Mouse (Mus musculus) thymus, adult 18-20 months (tissue): Measurements from ENCODE around the gene Bod1.

Experiments used
- DNase-seq, 2 experiments: peaks; one replicate each; pipeline ENCODE4 v3.0.0; 2022; ENCODE audit warnings: mixed read lengths in 2 of 2

Bod1 gene

DNA sequence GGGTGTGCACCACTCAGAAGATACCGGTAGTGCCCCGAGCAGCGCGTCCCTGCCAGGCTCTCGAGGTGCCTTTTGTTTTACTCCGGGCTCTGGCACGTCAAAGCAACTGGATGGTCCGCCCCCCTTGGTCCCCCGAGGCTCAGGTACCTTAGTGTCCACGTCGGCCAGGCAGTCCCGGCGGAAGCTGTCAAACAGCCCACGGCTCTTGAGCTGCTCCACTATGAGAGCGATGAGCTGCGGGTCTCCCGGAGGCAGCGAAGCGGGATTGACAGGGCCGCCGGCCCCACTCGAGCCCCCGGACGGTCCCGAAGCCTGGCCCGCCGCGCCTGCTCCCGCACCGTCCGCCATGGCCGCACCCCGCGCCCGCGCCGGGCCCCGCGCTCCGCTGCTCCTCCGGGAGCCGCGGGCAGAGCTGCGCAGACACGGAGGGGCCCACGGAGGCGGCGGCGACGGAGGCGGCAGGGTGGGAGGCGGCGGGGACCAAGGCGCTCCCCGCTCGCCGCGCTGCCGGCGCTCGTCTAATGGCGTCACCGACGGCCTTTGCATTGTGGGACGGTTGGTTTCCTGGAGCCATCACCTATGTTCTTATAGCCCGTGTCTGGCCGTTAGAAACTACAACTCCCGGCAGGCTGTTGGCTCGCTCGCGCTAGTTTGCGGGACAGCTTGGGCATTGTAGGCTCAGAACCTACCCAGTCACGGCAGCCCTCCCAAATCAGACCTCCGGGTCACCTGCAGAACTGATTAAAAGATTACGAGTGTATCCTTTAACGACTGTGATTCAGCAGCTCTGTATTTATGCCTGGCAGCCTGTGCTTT, at the start of gene Bod1:
Gene Bod1, minus strand, starts transcription at position 532 of the 816 bp plus-strand sequence.
- DNase-seq: peak; percentile 86 to 91

DNA sequence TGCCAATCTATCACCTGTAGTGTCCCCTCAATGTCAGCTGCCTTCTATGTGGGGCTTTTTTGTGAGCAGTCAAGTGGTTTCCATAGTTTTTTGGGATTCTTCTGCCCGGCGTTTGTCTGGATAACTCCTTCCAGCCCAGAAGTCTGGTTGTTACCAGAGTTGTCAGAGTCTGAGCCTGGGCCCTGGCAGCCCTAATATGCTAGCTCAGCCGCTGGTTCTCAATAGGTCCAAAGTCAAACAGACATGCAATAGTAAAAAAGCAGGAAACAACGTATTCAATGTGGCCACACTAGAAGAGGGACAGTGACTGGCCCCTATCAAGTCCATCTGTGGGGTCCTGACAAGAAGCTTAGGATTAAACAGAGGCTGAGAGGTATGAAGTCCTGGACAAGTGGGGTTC, 47.4 kb upstream of the Bod1 start:
- no peak for DNase-seq

DNA sequence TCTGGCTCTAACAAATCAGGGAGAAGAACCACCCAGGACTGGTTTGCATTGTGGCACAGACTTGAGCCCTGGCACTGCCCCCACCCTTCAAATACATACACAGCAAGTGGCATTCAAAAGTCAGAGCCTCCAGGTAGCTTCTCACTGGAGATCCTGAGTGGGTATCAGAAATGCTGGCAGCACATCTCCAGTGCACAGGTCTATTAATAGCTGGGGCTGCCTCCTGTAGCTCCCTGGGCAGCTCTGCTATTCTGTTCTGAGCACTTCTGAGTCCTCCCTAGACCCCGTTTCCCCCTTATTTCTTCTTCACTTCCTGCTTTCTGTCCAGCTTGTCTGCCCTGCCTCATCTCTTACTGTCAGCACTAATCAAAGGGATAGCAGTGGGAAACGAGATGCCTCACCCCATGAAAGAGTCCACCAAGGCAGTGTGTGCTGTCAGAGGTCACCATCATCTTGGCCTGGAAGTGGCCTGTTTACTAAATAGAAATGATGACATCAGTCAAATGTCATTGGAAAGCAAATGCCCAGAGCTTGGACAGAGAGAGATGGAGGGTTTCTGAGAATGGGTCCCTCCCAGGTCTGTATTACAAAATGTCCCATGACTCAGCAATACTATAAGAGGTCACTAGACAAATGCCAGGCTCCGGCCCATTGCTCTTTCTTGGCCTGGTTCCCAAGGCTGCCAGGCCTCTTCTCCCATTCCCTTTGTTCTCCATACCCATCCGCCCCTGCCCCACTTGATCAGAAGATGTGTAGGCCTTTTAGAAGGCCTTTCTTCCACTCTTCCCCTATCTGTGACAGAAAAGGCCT, 46.4 kb upstream of the Bod1 start:
- no peak for DNase-seq

DNA sequence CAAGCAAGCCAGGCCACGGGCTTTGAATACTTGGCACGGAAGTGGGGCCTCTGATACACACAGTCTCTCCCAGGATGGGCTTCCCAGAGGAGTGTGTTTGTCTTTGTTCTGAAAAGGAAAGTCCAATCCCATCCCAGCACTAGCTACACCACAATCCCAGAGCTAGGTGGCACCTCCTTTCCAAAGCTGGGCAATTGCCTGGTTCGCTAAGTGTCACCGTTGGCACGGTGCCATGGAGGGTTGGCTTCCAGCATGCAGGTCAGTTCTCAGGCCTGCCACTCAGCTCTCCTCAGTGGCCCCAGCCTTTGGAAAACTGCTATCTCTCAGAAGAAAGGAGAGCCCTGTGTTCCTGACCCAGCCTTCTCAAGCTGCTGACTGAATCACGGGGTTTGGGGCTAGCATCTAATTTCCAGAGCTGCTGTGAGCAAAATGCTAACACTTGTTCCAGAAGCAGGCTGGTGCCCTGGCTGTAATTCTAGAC, 42.0 kb upstream of the Bod1 start:
- no peak for DNase-seq

DNA sequence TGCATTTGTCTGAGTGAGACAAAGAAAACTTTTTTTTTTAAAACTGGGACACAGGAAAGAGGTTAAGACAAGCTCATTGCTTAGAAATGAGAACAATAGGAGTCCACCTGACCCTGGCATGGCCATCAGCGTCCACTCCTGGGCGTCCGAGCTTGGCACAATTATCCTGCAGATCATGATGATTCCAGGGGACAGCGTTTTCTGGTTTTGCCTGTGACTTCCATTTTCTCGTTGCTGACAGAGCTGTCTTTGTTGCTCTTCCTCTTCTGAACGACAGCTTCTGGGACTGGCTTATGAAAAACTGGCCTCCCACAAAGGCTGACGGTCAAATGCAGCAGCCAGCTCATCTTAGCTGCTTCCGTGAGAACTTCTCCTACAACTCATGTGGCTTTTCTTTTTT, 41.4 kb upstream of the Bod1 start:
- no peak for DNase-seq

DNA sequence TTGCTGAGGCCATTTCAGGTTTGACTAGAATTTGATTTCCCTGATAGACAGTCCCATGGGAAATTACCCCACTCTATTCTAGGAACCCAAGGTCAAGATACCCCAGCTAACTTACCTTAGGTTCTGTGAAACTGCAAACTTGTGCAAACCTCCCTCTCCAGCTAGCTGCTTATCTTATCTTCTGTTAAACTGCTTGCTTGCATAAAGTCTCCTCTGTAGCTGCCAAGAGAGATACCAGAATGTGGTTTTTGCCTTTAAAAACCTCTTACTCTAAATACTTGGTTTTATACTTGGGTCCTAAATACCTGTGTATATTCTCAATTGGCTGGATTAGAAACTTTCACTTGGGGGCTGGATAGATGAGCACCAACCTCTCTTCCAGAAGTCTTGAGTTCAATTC, 36.1 kb upstream of the Bod1 start:
- no peak for DNase-seq

DNA sequence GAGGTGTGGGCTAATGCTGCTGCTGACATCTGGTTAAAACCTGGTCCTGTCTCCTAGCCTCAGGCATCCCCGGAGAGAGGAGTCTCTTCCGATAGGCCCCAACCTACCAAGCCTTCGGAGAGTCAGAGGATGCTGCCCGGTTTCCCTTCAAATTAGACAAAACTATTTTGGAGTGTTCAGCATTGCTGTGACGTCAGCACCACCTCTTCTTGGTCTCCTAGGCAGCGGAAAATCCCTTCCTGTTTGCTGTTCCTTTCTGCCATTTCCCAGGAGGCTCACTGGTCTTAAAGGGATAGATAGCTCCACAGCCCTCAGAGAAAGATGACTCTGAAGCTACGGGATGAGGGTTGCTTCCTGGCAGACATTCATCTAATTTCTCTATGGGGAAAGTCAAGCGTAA, 31.5 kb upstream of the Bod1 start:
- DNase-seq: no peak

DNA sequence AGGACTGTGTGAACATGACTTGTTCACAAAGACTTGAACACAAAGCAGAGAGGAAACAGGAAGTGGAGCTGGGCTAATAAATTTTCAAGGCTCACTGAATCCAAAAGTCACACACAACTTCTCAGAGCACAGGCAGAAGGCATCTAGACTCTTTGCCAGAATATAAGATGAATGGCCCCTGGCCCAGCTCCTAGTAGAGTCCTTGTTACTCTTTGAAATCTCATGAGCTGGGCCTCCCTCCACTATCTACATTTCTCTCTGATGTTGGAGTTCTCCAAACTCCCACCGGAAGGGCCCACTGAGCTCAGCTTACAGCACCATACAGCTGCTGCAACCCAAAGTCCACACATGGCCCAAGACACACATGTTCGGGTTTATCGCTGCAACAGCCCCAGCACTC, 30.2 kb upstream of the Bod1 start:
- DNase-seq: no peak

DNA sequence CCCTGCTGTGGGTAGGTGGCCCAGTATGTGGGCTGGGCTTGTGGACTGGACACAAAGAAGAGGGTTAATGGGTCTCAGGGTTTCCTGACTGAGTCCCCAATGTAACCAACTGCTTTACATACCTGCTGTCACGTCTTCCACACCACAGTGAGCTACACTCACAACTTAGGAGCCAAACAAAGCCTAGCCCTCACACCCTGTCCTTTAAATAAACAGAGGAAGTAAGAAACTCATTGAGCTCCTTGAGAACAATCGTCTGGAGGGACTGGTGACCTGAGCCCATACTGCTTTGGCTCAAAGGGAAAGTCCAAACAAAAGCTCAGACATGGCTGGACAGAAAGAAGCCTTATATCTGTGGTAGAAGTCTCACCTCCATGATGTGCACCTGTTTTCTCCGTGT, 27.8 kb upstream of the Bod1 start:
- DNase-seq: no peak

DNA sequence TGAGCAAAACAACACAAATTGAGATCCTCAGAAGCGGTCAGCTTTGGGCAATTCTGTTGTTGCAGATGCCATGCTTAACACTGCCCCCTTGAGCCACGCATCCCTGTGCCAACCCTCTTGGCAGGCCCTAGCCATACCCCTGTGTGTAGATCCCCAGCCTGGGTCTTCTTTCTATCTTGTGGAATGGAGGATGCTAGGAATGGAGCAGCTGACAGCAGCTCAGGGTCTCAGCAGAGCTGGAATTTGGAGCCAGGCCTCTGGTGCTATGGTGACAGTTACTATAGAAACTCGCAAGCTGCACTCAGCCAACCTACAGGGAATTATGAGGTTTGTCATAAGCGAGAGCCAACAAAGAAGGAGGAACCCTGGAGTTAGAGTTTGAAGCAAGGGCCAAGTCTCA, 23.1 kb upstream of the Bod1 start:
- DNase-seq: no peak

DNA sequence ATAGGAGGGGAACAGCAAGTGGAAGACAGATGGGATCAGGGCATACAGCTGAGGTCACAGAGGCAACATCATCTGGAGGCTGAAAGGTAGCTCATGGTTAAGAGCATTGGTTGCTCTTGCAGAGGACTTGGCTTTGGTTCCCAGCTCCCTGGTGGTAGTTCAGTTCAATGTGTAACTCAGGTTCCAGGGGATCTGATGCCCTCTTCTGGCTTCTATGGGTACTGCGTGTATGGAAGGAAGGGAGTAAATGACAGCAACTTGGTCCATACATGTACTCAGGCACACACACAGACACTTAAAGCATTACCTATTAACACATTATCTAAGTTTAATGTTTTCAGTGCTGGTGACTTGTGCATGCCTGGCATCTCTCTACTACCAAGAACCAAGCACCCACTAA, 22.4 kb upstream of the Bod1 start:
- no peak for DNase-seq

DNA sequence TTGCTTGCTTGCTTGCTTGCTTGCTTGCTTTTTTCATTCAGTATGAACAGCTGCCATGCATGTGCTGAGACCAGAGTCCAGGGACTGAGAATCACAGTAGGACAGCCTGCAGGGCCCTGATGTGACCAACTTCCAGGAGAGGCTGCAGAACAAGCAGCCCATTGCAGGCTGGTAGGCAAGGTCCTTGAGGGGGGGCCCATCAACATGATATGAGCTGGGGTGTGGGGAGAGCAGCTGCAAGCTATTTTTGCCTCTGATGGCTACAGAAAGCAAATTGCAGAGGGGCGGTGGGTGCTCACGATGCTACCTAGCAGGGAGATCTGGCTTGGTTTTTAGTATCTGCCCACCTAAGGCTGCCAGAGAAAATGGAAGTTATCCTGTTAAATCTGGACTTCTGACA, 21.6 kb upstream of the Bod1 start:
- DNase-seq: no peak

DNA sequence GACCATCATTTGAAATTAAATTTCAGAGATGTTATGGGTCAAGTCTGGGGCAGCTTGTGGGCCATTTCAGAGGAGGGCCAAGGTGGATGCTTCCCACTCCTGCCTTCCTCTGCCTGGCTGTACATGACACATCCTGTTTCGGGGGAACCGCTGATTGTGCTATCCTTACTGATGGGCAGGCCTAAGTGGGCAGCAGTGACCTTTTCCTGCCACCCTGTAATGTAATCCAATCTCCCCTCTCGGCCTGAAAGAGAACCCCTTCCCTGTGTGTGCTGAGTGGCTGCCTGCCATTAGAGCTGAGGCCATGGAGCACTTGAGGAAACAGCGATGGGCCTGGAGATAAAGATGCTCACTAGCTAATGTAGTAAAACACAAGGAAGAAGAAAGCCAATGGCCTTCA, 17.3 kb upstream of the Bod1 start:
- no peak for DNase-seq

DNA sequence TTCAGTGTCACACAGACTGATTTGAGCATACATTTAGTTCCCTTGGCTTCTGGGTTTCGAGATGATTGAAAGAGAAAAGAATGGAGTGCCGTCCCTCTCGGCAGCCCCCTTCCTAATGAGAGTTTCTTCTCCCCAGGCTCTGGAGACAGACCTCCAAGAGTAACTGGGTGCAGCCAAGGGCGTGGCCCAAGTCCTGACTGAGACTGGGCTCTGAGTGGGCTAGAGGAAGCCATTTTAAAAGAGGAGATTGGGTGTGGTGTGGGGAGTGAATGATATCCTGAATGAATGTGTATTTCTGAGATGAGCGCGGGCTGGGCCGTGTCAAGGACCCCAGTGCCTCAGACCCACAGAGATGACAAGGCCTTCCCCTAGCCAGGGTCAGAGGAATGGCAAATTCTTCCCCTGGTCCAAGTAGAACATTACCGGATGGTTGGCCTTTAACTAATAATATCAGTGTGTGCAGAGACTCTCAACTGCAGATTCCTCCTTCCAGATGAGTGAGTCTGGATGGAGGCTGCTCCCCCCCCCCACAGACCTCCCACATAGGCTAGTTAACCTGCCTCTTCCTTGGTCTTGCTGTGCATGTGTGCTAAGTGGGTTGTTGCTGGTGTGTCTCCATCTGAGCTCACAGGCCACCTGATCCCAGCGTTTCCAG, 13.4 kb upstream of the Bod1 start:
- DNase-seq: no peak

DNA sequence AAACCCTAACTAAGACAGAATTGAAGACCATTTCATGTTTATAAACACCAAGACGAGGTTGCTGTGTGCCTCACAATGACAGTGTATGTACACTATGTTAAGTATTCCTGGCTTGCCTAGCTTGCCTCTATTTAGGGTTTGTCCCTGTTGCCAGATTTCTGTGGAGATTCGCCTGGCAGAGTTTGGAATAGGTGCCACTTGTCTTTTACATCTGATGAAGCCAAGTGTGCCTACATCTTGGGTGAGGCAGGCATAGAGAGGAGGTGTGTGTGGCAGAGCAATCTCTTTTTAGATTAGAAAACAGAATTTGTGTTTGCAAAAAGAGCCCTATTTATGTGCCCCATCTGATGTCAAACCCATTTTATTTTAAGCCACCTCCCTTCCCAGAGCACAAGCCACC, 12.4 kb upstream of the Bod1 start:
- no peak for DNase-seq

DNA sequence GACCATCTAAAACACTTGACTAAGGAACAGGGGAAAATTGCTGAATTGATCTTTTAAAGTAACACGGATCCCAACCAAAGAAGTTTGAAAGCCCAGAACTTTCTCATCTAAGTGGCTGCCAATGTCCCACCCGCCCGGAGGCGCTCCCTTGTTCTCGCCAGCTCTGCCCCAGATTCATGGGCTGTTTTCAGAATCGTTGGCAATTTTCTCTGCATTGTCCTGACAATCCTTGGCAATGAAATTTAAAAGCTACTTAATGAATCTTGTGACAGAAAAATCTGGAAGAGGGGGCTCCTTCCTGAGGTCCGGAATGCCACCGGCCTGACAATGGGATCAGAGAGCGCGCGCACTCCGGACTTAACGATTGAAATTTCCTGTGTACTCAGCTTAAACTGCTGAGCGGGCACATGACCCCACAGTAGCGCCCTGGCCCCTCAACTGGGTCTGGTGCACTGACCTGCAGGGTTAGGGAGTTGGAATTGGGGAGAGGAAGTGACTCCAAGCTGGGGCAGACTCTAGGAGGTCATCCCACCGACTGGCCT, 8.2 kb upstream of the Bod1 start:
- DNase-seq: no peak

DNA sequence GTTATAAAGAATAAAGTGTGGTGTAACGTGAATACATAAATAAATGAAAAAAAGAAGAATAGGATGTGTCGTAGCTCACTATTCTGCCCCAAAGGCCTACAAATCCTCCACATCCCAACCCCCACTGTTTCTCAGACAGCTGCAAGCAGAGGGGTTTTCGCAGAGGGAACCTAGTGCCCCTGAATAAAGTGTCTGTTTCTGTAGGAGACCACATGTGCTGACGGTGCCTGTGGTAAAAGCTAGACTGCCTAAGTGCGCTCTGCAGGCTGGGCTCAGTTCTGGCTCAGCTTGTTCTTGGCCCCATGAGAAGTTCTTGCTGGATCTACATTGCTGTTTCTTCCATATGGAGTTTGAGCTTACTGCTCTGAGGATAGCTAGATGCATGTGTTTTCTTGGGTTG, 5.6 kb upstream of the Bod1 start:
- no peak for DNase-seq

DNA sequence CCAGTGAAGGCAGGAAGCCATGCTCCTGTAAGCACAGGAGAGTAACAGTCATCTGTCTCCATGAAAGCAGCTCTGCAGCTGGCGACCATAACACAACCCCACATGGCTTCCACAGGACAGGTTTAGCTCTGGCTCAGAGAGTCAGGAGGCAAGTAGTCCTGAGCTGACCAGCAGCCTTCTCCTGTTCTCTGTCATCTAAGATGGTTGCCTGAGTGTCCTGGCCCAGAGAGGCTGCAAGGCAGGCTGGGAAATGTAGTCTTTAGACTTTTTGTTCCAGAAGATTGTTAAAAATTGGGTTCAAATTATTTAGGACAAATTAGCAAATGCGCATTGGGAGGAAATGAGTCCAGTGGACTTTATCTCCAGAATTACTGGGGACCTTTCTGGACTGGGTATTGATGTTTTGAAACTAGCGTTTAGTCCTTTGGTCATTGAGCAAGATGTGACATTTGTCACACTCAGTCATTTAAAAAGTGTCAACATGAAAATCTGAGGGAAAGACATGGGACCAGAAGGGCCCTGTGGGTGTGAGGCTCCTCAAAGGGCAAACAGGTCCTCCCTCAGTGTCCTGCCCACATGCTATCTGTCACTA, 5.1 kb upstream of the Bod1 start:
- DNase-seq: no peak

DNA sequence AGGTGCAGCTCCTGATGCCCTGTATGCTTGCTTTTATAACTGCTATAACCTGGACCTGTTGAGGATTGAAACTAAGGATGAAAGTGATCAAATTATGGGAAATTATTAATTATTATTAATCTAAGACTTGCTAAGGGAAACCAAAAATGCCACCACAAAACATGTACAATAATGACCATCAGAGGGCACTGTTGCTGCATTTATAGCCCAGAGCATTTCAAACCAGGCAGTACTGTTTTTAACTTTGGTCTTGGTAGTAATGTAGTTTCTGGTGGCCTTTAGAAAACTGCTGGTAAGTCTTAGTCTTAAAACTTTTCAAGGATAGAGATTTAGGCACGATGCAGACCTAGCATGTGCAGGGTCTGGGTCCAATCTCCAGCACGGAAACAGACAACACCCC, 3.7 kb upstream of the Bod1 start:
- no peak for DNase-seq

DNA sequence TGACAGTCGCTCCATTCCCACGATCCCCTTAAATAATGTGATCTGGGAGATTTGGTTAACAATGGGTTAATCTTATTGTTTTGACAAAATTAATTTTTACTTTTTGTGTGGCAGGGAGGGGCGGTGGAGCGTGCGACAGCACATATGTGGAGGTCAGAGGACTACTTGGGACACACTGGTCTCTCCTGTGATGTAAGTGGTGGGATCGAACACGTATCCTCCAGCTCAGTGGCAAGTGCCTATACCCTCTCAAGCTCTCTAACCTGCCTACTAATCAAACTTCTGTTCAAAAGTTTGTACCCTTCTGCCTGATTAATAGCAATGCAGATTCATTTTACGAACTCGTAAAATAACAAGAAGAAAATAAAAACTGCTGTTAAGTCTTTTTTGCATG, 482 bp upstream of the Bod1 start:
- DNase-seq: peak in 1 of 2 experiments; percentile 18

DNA sequence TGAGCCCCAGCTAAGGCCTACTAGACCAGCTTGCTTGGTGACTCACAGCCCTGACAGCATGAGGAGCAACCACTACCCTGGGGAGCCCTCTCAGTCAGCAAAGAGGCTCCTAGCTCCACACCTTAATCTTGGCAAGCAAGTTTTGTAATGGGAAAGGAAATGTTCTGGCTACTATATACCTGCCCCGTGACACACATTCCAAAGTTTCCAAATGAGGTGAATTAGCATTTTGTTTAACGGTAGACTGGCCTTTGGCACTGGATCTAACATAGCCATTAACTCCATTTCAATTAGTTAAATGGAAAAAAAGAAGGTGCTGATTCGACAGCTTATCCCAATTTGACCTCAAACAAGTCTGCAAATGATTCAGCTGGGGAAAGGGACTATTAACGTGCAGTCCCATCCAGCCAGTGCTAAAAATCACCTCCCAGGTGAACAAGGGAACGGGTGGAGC, 1.2 kb downstream of the Bod1 start:
- DNase-seq: no peak

DNA sequence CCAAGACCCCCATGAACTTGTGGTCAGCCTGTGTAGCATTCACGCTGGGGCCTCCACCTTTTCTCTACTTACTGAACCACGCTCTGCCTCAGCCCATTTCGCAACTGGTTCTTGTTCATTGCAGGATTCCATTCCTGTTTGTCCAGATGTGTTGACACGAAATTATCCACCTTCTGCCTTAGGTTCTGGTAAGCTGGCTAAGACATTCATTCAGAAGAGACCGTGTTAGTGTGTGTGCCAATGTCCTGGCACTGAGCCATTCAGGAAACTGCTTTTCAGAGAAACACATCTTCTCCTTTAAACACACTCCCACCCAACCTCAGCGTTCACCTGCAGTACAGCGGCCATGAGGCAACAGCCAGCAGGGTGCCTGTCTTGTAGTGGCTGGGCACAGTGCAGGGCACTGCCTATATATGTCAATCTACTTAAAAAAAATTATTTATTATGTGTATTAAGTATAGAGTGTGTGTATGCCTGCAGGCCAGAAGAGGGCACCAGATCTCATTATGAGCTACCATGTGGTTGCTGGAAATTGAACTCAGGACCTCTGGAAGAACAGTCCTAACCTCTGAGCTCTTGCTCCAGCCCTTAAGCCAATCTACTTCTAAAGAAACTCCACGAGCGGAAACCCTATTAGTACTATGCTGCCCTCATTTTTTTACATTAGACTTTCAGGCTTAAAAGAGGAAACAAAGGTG, 2.4 kb downstream of the Bod1 start:
- no peak for DNase-seq
